Mouse (Mus musculus) embryo, embryonic 10.5 days (tissue): ENCODE data around the gene Mical3.

ENCODE experiments used
- DNase-seq: peaks from one replicate; pipeline ENCODE4 v3.0.0-alpha.2; 2015; ENCODE audit warnings: low spot score

Mical3 gene

DNA sequence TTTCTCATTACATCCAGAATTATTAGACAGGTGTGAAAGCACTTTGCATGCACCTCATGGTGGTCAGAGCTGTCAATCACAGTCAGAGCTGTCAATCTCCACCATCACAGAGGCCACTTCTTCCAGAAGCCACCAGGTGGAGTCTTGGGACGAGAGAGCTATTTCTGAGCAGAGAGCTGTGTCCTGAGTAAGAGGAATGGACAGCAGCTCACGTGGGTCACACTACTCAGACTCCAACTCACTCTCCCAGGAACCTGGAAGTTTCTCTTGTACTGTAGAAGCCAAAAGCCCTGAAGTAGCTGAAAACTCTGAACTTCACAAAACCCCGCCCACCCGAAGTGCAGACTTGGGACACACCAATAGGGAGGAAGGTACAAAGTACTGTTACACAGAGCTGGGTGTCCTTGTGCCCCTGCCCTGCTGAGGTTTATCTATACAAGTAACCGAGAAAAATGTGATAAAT lies 227.3 kb downstream of the Mical3 start:
- DNase-seq: peak; percentile 69

DNA sequence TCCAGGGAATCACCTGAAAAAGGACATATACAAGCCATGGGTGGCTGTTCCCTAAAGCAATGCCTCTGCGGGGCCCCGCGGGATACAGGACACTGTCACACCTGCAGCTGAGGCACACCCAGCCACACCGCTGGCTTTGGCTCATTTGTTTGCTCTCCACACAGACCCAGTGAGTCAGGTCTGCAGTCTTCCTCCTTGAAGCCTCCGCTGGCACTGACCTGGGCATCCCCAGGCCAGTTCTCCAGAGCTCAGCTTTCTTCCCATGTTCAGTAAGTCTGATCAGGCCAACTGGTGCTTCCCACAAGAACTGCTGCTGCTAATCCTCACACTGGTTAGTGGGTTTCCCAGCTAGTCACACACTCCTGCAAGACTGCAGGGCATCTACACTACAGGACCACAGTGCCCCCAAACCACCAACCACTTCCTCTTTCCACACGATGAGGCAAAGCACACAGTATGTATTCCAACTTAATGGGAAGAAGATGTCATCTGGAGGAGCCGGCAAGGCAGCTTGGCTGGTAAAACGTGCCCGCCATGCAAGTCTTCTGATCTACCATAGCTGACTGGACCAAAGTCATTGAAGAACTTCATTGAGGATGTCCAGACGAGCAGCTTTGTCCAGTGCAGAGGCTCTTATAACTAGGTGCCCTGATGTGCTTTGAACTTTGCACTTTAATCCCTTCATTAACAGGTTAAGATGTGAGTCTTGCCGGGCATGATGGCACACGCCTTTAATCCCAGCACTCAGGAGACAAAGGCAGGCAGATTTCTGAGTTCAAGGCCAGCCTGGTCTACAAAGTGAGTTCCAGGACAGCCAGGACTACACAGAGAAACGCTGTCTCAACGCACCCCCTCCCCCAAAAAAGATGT lies 228.8 kb downstream of the Mical3 start:
- DNase-seq: no peak

DNA sequence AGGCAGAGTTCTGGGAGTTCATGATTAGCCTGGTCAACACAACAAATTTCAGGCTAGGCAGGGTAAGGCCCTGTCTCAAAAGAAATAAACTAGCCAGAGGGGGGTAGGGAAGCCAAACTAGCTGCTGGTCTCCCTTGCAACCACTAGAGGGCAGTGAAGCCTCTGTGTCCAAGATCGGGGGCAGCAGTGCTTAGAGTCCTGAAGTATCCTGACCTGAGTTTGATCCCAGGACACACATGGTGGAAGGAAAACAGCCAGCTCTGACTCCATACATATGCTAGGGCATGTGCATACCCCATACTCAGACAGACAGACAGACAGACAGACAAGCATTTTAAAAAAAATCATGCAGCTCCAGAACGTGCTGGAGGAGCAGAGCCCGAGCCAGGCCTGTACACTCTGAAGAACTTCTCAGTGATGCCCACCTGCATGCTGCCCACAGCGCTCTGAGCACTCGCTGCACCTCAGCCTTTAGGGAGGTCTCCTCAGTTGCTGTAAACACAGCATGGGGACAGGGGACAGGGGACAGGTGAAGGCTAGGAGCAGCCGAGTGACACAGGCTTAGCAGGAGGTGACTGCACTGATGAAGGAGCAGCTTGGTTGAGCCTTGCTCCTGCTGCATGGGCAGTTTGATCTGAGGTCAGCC lies 232.5 kb downstream of the Mical3 start:
- DNase-seq: peak; percentile 83

DNA sequence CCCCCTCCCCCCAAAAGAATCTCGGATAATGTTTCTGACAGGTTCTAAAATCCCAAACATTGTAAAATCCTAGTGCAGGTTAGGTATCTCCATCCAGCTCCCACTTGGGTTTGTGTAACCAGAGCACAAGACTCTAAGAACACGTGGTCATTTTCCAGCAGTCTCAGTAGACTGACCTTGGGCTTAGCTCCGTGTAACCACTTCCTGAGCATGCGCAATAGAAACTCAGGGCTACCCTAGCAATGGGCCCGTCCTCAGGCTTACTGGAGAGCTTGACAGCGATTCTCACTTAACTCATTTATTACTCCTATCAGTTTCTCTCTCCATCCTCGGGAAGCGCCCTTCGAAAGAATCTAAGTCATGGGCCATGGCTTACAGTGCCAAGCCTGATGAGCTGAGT lies 236.3 kb downstream of the Mical3 start:
- no peak for DNase-seq

DNA sequence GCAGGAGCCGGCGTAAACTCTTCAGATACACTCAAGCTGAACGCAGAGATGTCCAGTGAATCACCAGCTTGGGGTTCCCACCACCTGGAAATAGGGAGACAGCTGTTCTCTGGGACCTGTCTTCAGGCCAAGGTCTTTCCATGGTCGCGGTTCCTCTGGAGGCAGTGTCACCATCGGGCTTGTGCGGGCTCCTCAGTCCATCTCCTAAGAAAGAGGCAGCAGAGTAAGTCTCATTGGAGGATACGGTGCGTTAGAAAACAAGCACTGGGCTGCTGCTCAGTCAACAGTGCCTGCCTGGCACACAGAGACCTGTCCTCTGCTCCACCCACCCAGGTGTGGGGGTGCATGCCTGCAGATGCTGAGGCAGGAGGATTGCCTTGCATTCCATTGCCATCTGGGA lies 236.7 kb downstream of the Mical3 start:
- DNase-seq: no peak

DNA sequence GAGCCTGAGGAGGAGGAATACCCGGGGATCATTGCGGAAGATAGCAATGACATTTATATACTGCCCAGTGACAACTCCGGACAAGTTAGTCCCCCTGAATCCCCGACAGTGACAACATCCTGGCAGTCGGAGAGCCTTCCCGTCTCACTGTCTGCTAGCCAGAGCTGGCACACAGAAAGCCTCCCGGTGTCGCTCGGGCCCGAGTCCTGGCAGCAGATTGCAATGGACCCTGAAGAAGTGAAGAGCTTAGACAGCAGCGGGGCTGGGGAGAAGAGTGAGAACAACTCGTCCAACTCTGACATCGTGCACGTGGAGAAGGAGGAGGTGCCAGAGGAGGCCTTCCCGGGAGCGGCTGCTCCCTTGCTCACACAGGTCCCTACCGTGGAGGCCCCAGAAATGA lies 244.1 kb downstream of the Mical3 start:
- no peak for DNase-seq

DNA sequence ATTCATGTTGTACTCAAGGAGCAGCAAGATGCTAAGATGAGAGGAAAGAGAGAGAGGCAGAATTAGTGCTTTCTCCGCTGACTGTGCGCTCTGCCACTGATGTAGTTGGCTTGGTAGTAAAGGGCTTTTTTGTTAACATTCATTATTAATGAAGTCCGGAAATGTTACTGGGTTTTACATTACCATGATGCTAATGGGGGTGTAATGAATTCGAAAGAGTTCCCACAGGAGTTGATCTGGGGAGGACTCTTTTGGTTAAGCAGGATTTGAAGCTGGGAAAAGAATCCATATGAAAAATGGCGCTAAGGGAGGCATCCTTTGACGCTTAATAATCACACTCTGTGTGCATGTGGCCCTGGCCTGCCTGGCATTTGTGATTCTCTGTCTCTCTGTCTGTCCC lies 246.4 kb downstream of the Mical3 start:
- no peak for DNase-seq
